Mouse (Mus musculus) embryonic facial prominence, embryonic 15.5 days (tissue): ENCODE results near the gene Ptdss2. TPM values are rescaled to one million over a fixed set of nuclear protein-coding genes. Genes with fewer than 3 reads are reported as not detected.
A peak's percentile ranks its signal among the peaks of the same experiment; 100 is the strongest.

Experiments
- ATAC-seq: fragments of 200-750 bp; cut with Nextera tagmentation; 2 replicates; pipeline ENCODE4 v1.8.0; 2017; ENCODE audit warnings: low read depth, moderate TSS enrichment; ENCODE audit not compliant: insufficient number of reproducible peaks, low FRiP score, low TSS enrichment
- H3K27ac ChIP-seq: fragments of 300-500 bp; sonication (generic); replicated peaks from 2 replicates; pipeline ENCODE4 v1.5.1; 2015; ENCODE audit warnings: mild to moderate bottlenecking, inconsistent platforms
- H3K27me3 ChIP-seq: fragments of 300-500 bp; sonication (generic); 2 replicates; pipeline ENCODE4 v1.6.1; 2015; ENCODE audit warnings: inconsistent platforms
- H3K36me3 ChIP-seq: fragments of 300-500 bp; sonication (generic); 2 replicates; pipeline ENCODE4 v1.6.1; 2015; ENCODE audit warnings: mild to moderate bottlenecking, inconsistent platforms
- H3K4me1 ChIP-seq: fragments of 300-500 bp; sonication (generic); 2 replicates; pipeline ENCODE4 v1.6.1; 2015; ENCODE audit warnings: inconsistent platforms
- H3K4me2 ChIP-seq: fragments of 300-500 bp; sonication (generic); replicated peaks from 2 replicates; pipeline ENCODE4 v1.6.1; 2015; ENCODE audit warnings: mild to moderate bottlenecking, inconsistent platforms
- H3K4me3 ChIP-seq: fragments of 300-500 bp; sonication (generic); replicated peaks from 2 replicates; pipeline ENCODE4 v1.5.1; 2015; ENCODE audit warnings: mild to moderate bottlenecking, inconsistent platforms
- H3K9ac ChIP-seq: fragments of 300-500 bp; sonication (generic); 2 replicates; pipeline ENCODE4 v1.6.1; 2015; ENCODE audit warnings: inconsistent platforms
- H3K9me3 ChIP-seq: fragments of 300-500 bp; sonication (generic); replicated peaks from 2 replicates; pipeline ENCODE4 v1.6.1; 2016; ENCODE audit warnings: inconsistent platforms
- WGBS: fragments of 180-500 bp; shearing (Covaris S2); methylation state at CpG from one replicate; pipeline ENCODE4 v1.1.7; 2015; 5-methylcytosine and 5-hydroxymethylcytosine counted together
- polyA plus RNA-seq: library from polyadenylated mRNA; unstranded; fragments of >200 nt; fragmentation: Nextera tagmentation; extraction: Ambion mirVana; gene quantifications from 2 replicates; pipeline ENCODE4 v1.2.1, GENCODE M21; 2015

The Ptdss2 gene
- polyA plus RNA-seq, 1 experiment from 2014 or later: 69.7 TPM

DNA sequence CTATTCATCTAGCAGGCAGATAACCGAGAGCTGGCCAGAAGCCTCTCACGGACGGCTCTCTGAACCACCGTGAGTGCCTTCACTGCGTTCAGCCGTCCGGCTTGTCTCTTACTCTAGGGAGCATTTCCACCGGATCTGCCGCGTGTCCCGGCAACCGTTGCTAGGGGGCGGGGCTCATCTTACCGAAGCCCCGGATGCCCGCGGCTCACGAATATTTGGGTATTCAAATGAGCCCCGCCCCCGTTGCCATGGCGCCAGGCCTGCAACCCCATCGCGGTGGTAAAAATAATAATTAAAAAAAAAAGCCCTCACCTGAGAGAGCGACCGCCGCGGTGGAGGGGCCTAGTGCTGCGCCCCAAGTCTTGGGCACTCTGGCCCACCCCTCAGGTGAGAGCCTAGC is 72.6 kb downstream of the Ptdss2 start:
- Histone ChIP-seq H3K4me2 (peak overlapping the region; percentile 95), H3K4me1 (peaks cover 40% of the 10 kb centered on the region), H3K27me3 (no peaks in the 10 kb centered on the region), H3K4me3 (peak overlapping the region; percentile 92), H3K9me3 (no peaks in the 10 kb centered on the region), H3K36me3 (peaks cover 25% of the 10 kb centered on the region), H3K9ac (peak overlapping the region; percentile 48; the same call in 1 of the 2 replicates), H3K27ac (peak overlapping the region; percentile 94)
- ATAC-seq: no peak
- under 1% methylated on average over 28 of the region's 28 CpGs for WGBS

GRCm38 (mm10) chr7:141195754-141196153 is 73.6 kb downstream of the Ptdss2 start:
- Histone ChIP-seq H3K4me3 (no peak overlapping the region), H3K4me2 (peak overlapping the region; percentile 95; the same call in 1 of the 2 replicates), H3K36me3 (peaks cover 17% of the 10 kb centered on the region), H3K9ac (no peak overlapping the region), H3K27ac (no peak overlapping the region), H3K9me3 (no peaks in the 10 kb centered on the region), H3K27me3 (no peaks in the 10 kb centered on the region), H3K4me1 (peaks cover 40% of the 10 kb centered on the region)
- WGBS: 91% methylated on average over 2 of the region's 2 CpGs
- ATAC-seq: no peak

DNA sequence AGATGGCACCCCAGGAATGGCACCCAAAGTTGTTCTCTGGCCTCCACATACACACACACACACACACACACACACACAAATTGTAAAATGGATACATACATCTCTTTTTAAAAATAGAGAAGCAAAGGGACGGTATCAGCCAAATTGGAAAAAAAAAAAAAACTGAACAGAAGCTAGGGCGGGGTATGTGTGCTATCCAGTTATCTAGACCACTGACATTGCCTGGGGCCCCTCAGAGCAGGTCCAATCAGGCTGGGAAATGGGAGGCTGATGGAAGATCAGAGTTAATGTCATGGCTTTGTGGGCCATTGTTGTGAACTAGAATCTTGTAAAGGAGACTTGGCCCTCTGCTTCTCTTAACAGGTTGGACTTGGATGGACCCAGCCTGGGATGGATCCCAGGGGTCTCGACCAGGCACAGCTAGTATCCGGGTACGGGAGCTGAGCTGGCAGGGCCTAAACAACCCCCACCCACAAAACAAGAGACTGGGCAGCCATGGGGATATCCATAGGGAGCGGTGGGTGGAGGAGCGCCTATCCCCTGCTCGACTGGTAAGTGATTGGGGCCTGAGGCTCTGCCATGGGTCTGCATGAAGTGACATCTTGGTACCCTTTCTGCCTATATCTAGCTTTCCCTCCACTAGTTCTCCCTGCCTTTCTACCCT is 74.6 kb downstream of the Ptdss2 start:
- no peak for ATAC-seq
- Histone ChIP-seq H3K4me1 (peaks cover 30% of the 10 kb centered on the region), H3K36me3 (peaks cover 7% of the 10 kb centered on the region), H3K4me3 (no peak overlapping the region), H3K4me2 (no peak overlapping the region), H3K9ac (no peak overlapping the region), H3K9me3 (no peaks in the 10 kb centered on the region), H3K27ac (no peak overlapping the region), H3K27me3 (no peaks in the 10 kb centered on the region)
- 87% methylated on average over 8 of the region's 8 CpGs for WGBS

- Histone ChIP-seq H3K4me3 (no peak overlapping the region), H3K36me3 (no peaks in the 10 kb centered on the region), H3K4me2 (no peak overlapping the region), H3K27ac (no peak overlapping the region), H3K9me3 (no peaks in the 10 kb centered on the region), H3K9ac (no peak overlapping the region), H3K4me1 (peaks cover 16% of the 10 kb centered on the region), H3K27me3 (no peaks in the 10 kb centered on the region)
- WGBS: 92% methylated on average over 4 of the region's 4 CpGs
- no peak for ATAC-seq
Measured at GRCm38 (mm10) chr7:141198121-141198520, 75.9 kb downstream of the Ptdss2 start.

GRCm38 (mm10) chr7:141204546-141204945 is 82.4 kb downstream of the Ptdss2 start:
- no peak overlapping the region for H3K9ac ChIP-seq
- no peaks in the 10 kb centered on the region for H3K36me3 ChIP-seq
- H3K27ac ChIP-seq: no peak overlapping the region
- no peak for ATAC-seq
- no peak overlapping the region for H3K4me2 ChIP-seq
- H3K27me3 ChIP-seq: no peaks in the 10 kb centered on the region
- WGBS: 76% methylated on average over 3 of the region's 3 CpGs
- H3K9me3 ChIP-seq: no peaks in the 10 kb centered on the region
- no peak overlapping the region for H3K4me3 ChIP-seq
- H3K4me1 ChIP-seq: no peaks in the 10 kb centered on the region

DNA sequence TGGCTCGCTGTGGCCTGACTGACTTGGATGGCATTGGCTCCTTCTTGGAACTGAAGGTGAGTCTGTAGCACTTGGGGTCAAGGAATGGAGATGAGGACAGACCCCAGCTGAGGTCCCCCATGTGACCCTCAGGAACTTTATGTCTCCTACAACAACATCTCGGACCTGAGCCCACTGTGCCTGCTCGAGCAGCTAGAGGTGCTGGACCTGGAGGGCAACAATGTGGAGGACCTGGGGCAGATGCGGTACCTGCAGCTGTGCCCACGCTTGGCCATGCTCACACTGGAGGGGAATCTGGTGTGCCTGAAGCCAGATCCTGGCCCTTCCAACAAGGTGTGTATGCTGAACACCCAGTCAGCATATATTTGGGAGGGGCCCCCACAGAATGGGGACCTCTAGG is 83.3 kb downstream of the Ptdss2 start:
- no peaks in the 10 kb centered on the region for H3K27me3 ChIP-seq
- H3K9me3 ChIP-seq: no peaks in the 10 kb centered on the region
- no peak overlapping the region for H3K4me3 ChIP-seq
- no peak overlapping the region for H3K4me2 ChIP-seq
- no peak for ATAC-seq
- no peak overlapping the region for H3K9ac ChIP-seq
- no peaks in the 10 kb centered on the region for H3K4me1 ChIP-seq
- H3K27ac ChIP-seq: no peak overlapping the region
- no peaks in the 10 kb centered on the region for H3K36me3 ChIP-seq
- 92% methylated on average over 5 of the region's 5 CpGs for WGBS

DNA sequence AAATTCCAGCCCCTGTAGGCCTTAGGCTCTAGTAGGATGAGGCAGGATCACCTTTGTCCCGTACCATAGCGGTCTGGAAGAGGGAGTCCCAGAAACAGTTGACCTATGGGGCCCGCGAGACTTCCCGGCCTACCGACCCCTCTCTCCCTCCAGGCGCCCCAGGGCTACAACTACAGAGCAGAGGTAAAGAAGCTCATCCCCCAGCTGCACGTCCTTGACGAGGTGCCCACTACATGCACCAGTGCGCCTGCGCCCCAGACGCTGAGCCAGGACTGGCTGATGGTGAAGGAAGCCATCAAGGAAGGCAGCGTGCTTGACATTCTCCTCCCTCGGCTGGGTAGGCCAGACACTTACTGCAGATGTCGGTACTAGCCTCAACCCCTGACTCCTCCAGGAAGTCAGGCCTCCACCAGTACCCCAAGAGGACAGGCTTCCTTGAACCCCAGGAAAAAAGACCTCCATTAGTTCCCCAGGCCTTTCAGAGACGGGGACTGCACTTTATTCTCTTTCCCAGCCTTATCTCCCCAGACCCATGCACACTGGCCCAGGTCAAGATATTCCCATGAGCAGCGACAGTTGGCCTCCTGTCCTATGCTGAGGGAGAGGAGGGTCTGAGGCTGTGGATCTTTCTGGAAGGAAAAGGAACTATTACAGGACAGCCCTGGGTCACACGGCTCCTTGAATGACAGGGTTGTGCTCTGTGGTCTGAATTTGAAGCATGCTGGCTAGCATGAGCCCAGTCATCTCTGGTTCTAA is 84.2 kb downstream of the Ptdss2 start:
- Histone ChIP-seq H3K4me3 (no peak overlapping the region), H3K36me3 (no peaks in the 10 kb centered on the region), H3K9me3 (no peaks in the 10 kb centered on the region), H3K27ac (no peak overlapping the region), H3K4me2 (no peak overlapping the region), H3K4me1 (no peaks in the 10 kb centered on the region), H3K27me3 (no peaks in the 10 kb centered on the region), H3K9ac (no peak overlapping the region)
- 88% methylated on average over 18 of the region's 18 CpGs for WGBS
- ATAC-seq: no peak

Other genes with a start within 250 kb of the Ptdss2 start
- gene Psmd13, start 240.4 kb upstream of the Ptdss2 start, polyA plus RNA-seq: 206 and 209 TPM in 2 replicates
- 25.1 and 27.4 TPM in 2 replicates for gene Sirt3, start 240.1 kb upstream of the Ptdss2 start, polyA plus RNA-seq
- gene Cox8b, start 221.9 kb upstream of the Ptdss2 start, polyA plus RNA-seq: 23.3 and 34.9 TPM in 2 replicates
- 0.07 and 0.25 TPM in 2 replicates for gene Nlrp6, start 201.5 kb upstream of the Ptdss2 start, polyA plus RNA-seq
- gene Pgghg, start 181.0 kb upstream of the Ptdss2 start, polyA plus RNA-seq: 26.3 and 29.0 TPM in 2 replicates
- 110 and 112 TPM in 2 replicates for gene Ifitm5, start 172.1 kb upstream of the Ptdss2 start, polyA plus RNA-seq
- gene Gm45717, start 166.4 kb upstream of the Ptdss2 start, polyA plus RNA-seq: 0.96 TPM in 1 of 2 replicates, not detected in the other
- gene Ifitm2, start 166.4 kb upstream of the Ptdss2 start, polyA plus RNA-seq: 1,542 and 1,589 TPM in 2 replicates
- 126 and 137 TPM in 2 replicates for gene Ifitm1, start 155.2 kb upstream of the Ptdss2 start, polyA plus RNA-seq
- gene Ifitm3, start 111.6 kb upstream of the Ptdss2 start, polyA plus RNA-seq: 197 and 204 TPM in 2 replicates
- 2.7 and 2.8 TPM in 2 replicates for gene Ifitm6, start 104.5 kb upstream of the Ptdss2 start, polyA plus RNA-seq
- not detected in 2 replicates for gene Gm17387, start 93.3 kb upstream of the Ptdss2 start, polyA plus RNA-seq
- gene B4galnt4, start 61.3 kb upstream of the Ptdss2 start, polyA plus RNA-seq: 12.0 and 15.1 TPM in 2 replicates
- gene Pkp3, start 44.2 kb upstream of the Ptdss2 start, polyA plus RNA-seq: 115 and 118 TPM in 2 replicates
- gene Sigirr, start 21.8 kb upstream of the Ptdss2 start, polyA plus RNA-seq: 6.1 and 6.8 TPM in 2 replicates
- 18.2 and 20.7 TPM in 2 replicates for gene Ano9, start 4.6 kb upstream of the Ptdss2 start, polyA plus RNA-seq
- 210 and 216 TPM in 2 replicates for gene Rnh1, start 50.5 kb downstream of the Ptdss2 start, polyA plus RNA-seq
- gene Hras, start 71.6 kb downstream of the Ptdss2 start, polyA plus RNA-seq: 180 and 183 TPM in 2 replicates
- 11.2 and 14.7 TPM in 2 replicates for gene Lrrc56, start 71.8 kb downstream of the Ptdss2 start, polyA plus RNA-seq
- 2.3 and 3.6 TPM in 2 replicates for gene Lmntd2, start 91.7 kb downstream of the Ptdss2 start, polyA plus RNA-seq
- gene Rassf7, start 93.5 kb downstream of the Ptdss2 start, polyA plus RNA-seq: 55.3 and 56.3 TPM in 2 replicates
- 68.7 and 73.2 TPM in 2 replicates for gene Phrf1, start 106.4 kb downstream of the Ptdss2 start, polyA plus RNA-seq
- 4.1 and 5.1 TPM in 2 replicates for gene Irf7, start 144.1 kb downstream of the Ptdss2 start, polyA plus RNA-seq
- gene Cdhr5, start 154.4 kb downstream of the Ptdss2 start, polyA plus RNA-seq: 0.19 TPM in 1 of 2 replicates, not detected in the other
- gene Sct, start 156.8 kb downstream of the Ptdss2 start, polyA plus RNA-seq: 5.3 TPM in 2 replicates
- gene Drd4, start 169.6 kb downstream of the Ptdss2 start, polyA plus RNA-seq: 0.76 and 1.1 TPM in 2 replicates
- gene Deaf1, start 205.3 kb downstream of the Ptdss2 start, polyA plus RNA-seq: 73.5 and 82.0 TPM in 2 replicates
- 42.2 and 47.4 TPM in 2 replicates for gene Tmem80, start 205.4 kb downstream of the Ptdss2 start, polyA plus RNA-seq
- gene Eps8l2, start 216.5 kb downstream of the Ptdss2 start, polyA plus RNA-seq: 36.1 and 40.5 TPM in 2 replicates